Mouse (Mus musculus) heart, embryonic 14.5 days (tissue): Measurements from ENCODE around the gene Pcca. TPM values are rescaled to one million over a fixed set of nuclear protein-coding genes. Genes with fewer than 3 reads are reported as not detected.
A peak's percentile ranks its signal among the peaks of the same experiment; 100 is the strongest.

ENCODE experiments used
- ATAC-seq: fragments of 200-750 bp; cut with Nextera tagmentation; 2 replicates; pipeline ENCODE4 v1.8.0; 2017; ENCODE audit warnings: low read depth, moderate TSS enrichment; ENCODE audit not compliant: insufficient number of reproducible peaks, insufficient read depth, low FRiP score
- H3K27ac ChIP-seq, 2 experiments: fragments of 200-500 bp in 1 of 2; fragments of 300-500 bp in 1 of 2; sonication (generic) in 1 of 2; replicated peaks in 1 of 2; 2 replicates each; pipeline ENCODE4 v1.5.1; 2012 to 2014; ENCODE audit warnings: low read depth in 2 of 2, low read length in 2 of 2, control low read depth in 1 of 2, mild to moderate bottlenecking in 1 of 2, mixed read lengths in 1 of 2; ENCODE audit not compliant: control insufficient read depth in 1 of 2, insufficient read depth in 1 of 2
- H3K27me3 ChIP-seq: fragments of 300-500 bp; sonication (generic); 2 replicates; pipeline ENCODE4 v1.6.1; 2014; ENCODE audit warnings: mild to moderate bottlenecking, low read length, control low read depth; ENCODE audit not compliant: control insufficient read depth, insufficient read depth
- H3K36me3 ChIP-seq: fragments of 300-500 bp; sonication (generic); 2 replicates; pipeline ENCODE4 v1.6.1; 2014; ENCODE audit warnings: mild to moderate bottlenecking, control low read depth, low read length, mixed read lengths; ENCODE audit not compliant: control insufficient read depth, insufficient read depth
- H3K4me1 ChIP-seq, 2 experiments: fragments of 200-500 bp in 1 of 2; fragments of 300-500 bp in 1 of 2; sonication (generic) in 1 of 2; 2 replicates each; pipeline ENCODE4 v1.6.1; 2012 to 2014; ENCODE audit warnings: low read length in 2 of 2, control low read depth in 1 of 2, mixed read lengths in 1 of 2; ENCODE audit not compliant: control insufficient read depth in 2 of 2, insufficient read depth in 2 of 2
- H3K4me2 ChIP-seq: fragments of 300-500 bp; sonication (generic); 2 replicates; pipeline ENCODE4 v1.6.1; 2014; ENCODE audit warnings: mild to moderate bottlenecking, low read length
- H3K4me3 ChIP-seq, 2 experiments: fragments of 200-500 bp in 1 of 2; fragments of 300-500 bp in 1 of 2; sonication (generic) in 1 of 2; 2 replicates each; pipeline ENCODE4 v1.5.1; 2012 to 2014; ENCODE audit warnings: low read length in 2 of 2, mild to moderate bottlenecking in 2 of 2, control low read depth in 1 of 2, low read depth in 1 of 2, moderate library complexity in 1 of 2; ENCODE audit not compliant: control insufficient read depth in 1 of 2, insufficient read depth in 1 of 2
- H3K9ac ChIP-seq: fragments of 300-500 bp; sonication (generic); 2 replicates; pipeline ENCODE4 v1.6.1; 2014; ENCODE audit warnings: mild to moderate bottlenecking, low read length
- H3K9me3 ChIP-seq: fragments of 300-500 bp; sonication (generic); 2 replicates; pipeline ENCODE4 v1.6.1; 2016; ENCODE audit warnings: low read length, control low read depth; ENCODE audit not compliant: control insufficient read depth
- WGBS: fragments of 180-500 bp; shearing (Covaris S2); extraction: QIAGEN DNeasy Blood & Tissue Kit; methylation state at CpG from one replicate; pipeline ENCODE4 v1.1.7; 2014; 5-methylcytosine and 5-hydroxymethylcytosine counted together
- polyA plus RNA-seq: library from polyadenylated mRNA; unstranded; fragments of >200 nt; fragmentation: Nextera tagmentation; extraction: Ambion mirVana; gene quantifications from 2 replicates; pipeline ENCODE4 v1.2.1, GENCODE M21; 2014

The Pcca gene
- polyA plus RNA-seq, 1 experiment from 2014 or later = 28.9 TPM

- no peak for ATAC-seq
- Histone ChIP-seq H3K4me3 (no peak overlapping the region), H3K9me3 (peaks cover 9% of the 10 kb centered on the region), H3K27me3 (no peaks in the 10 kb centered on the region), H3K9ac (no peak overlapping the region), H3K4me2 (no peak overlapping the region), H3K27ac (no peak overlapping the region), H3K36me3 (no peaks in the 10 kb centered on the region), H3K4me1 (peaks cover 12 to 13% of the 10 kb centered on the region in 2 experiments)
- WGBS = 67% methylated on average over 2 of the region's 2 CpGs
Observed at GRCm38 (mm10) chr14:122903923-122904351, 369.8 kb downstream of the Pcca start.

- peaks cover 12 to 13% of the 10 kb centered on the region in 2 experiments for H3K4me1 ChIP-seq
- no peak overlapping the region for H3K4me3 ChIP-seq
- 96% methylated on average over 1 of the region's 1 CpGs for WGBS
- H3K27me3 ChIP-seq = no peaks in the 10 kb centered on the region
- H3K27ac ChIP-seq = no peak overlapping the region
- no peak overlapping the region for H3K9ac ChIP-seq
- ATAC-seq = no peak
- H3K4me2 ChIP-seq = no peak overlapping the region
- H3K9me3 ChIP-seq = peaks cover 9% of the 10 kb centered on the region
- no peaks in the 10 kb centered on the region for H3K36me3 ChIP-seq
Observed at GRCm38 (mm10) chr14:122905007-122905406, 370.9 kb downstream of the Pcca start.

GRCm38 (mm10) chr14:122908075-122908474 lies 374.0 kb downstream of the Pcca start:
- WGBS = 96% methylated on average over 4 of the region's 4 CpGs

GRCm38 (mm10) chr14:122909368-122910091 lies 375.4 kb downstream of the Pcca start:
- no peaks in the 10 kb centered on the region for H3K36me3 ChIP-seq
- ATAC-seq = no peak

More at GRCm38 (mm10) chr14:122908075-122908474, 374.0 kb downstream of the Pcca start:
- H3K4me2 ChIP-seq = no peak overlapping the region
- H3K27me3 ChIP-seq = no peaks in the 10 kb centered on the region
- H3K9ac ChIP-seq = no peak overlapping the region
- no peaks in the 10 kb centered on the region for H3K36me3 ChIP-seq
- H3K4me1 ChIP-seq = peaks cover 2 to 11% of the 10 kb centered on the region in 2 experiments; a peak in 3 of 4 replicates
- no peak overlapping the region for H3K4me3 ChIP-seq
- peaks cover 9% of the 10 kb centered on the region for H3K9me3 ChIP-seq
- H3K27ac ChIP-seq = no peak overlapping the region
- ATAC-seq = no peak

GRCm38 (mm10) chr14:122911265-122911664 lies 377.1 kb downstream of the Pcca start:
- no peak for ATAC-seq
- H3K4me1 ChIP-seq = peaks cover 0 to 9% of the 10 kb centered on the region in 2 experiments; a peak in 3 of 4 replicates
- H3K27ac ChIP-seq = no peak overlapping the region
- no peaks in the 10 kb centered on the region for H3K36me3 ChIP-seq
- no peaks in the 10 kb centered on the region for H3K27me3 ChIP-seq
- H3K4me3 ChIP-seq = no peak overlapping the region
- no peak overlapping the region for H3K4me2 ChIP-seq
- no peak overlapping the region for H3K9ac ChIP-seq
- peaks cover 9% of the 10 kb centered on the region for H3K9me3 ChIP-seq

More at GRCm38 (mm10) chr14:122909368-122910091, 375.4 kb downstream of the Pcca start:
- 72% methylated on average over 5 of the region's 5 CpGs for WGBS
- Histone ChIP-seq H3K4me1 (peaks cover 0 to 9% of the 10 kb centered on the region in 2 experiments; a peak in 3 of 4 replicates), H3K9ac (no peak overlapping the region), H3K27ac (no peak overlapping the region), H3K4me2 (no peak overlapping the region), H3K4me3 (no peak overlapping the region), H3K9me3 (peaks cover 9% of the 10 kb centered on the region), H3K27me3 (no peaks in the 10 kb centered on the region)

- Histone ChIP-seq H3K4me1 (peaks cover 0 to 9% of the 10 kb centered on the region in 2 experiments; a peak in 3 of 4 replicates), H3K4me3 (peak overlapping the region in 1 of 2 experiments; percentile 73; a peak in 2 of 4 replicates), H3K27me3 (no peaks in the 10 kb centered on the region), H3K9me3 (peaks cover 7% of the 10 kb centered on the region), H3K4me2 (peak overlapping the region; percentile 91), H3K9ac (peak overlapping the region; percentile 82), H3K36me3 (no peaks in the 10 kb centered on the region), H3K27ac (no peak overlapping the region)
- no peak for ATAC-seq
- WGBS = 58% methylated on average over 1 of the region's 1 CpGs
Observed at GRCm38 (mm10) chr14:122912137-122912536, 378.0 kb downstream of the Pcca start.

GRCm38 (mm10) chr14:122912812-122913498 lies 378.8 kb downstream of the Pcca start:
- Histone ChIP-seq H3K9ac (peak overlapping the region; percentile 82), H3K4me3 (peak overlapping the region; percentile 73 to 96), H3K36me3 (no peaks in the 10 kb centered on the region), H3K4me2 (peak overlapping the region; percentile 91), H3K4me1 (peaks cover 0 to 9% of the 10 kb centered on the region in 2 experiments; a peak in 3 of 4 replicates), H3K9me3 (0 out of 2 replicates have a peak, but pooled peaks cover 4% of the 10 kb centered on the region), H3K27me3 (no peaks in the 10 kb centered on the region), H3K27ac (peak overlapping the region; percentile 30 to 50; a peak in 1 of 4 replicates)
- ATAC-seq = peak; percentile 61
- WGBS = under 1% methylated on average over 52 of the region's 58 CpGs
